Mouse (Mus musculus) olfactory bulb, adult 2 months (tissue): Measurements from ENCODE around the gene Smarce1.

Source experiments
- CTCF ChIP-seq: fragments of 200-500 bp; IDR thresholded peaks from 2 replicates; pipeline ENCODE4 v1.5.1; 2012; ENCODE audit warnings: low read depth, mild to moderate bottlenecking, low read length, moderate library complexity; ENCODE audit not compliant: insufficient read depth
- POLR2A ChIP-seq: fragments of 200-500 bp; IDR thresholded peaks from 2 replicates; pipeline ENCODE4 v1.6.1; 2012; ENCODE audit warnings: mild to moderate bottlenecking, low read depth, low read length, moderate library complexity; ENCODE audit not compliant: insufficient read depth

DNA sequence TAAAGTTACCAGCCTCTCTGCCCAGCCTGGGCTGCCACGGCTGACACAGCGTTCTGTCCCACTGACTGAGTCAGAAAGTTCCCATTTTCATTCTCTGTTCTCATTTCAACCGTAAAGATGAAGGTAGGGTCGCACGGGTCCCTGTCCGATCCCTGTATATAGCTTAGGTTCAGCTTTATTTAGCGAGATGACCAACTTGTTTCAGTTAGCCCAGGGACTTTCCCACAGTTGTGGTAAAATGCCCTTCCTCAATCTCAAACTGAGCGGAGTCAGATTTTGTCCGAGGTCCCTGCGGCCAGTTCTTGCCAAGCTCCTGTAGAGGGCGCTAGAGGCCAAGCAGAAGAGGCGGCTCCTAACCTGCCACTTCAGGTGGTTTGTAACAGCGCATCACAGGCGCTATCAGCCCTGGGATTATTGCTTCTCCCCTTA lies 41.6 kb downstream of the Smarce1 start:
- TF ChIP-seq CTCF (peak; percentile 72), POLR2A (no peak)
